Mouse (Mus musculus) brain, embryonic 14.5 days (tissue): ENCODE data around the gene Prr5.

Source experiments
- CTCF ChIP-seq: fragments of 200-500 bp; IDR thresholded peaks from 2 replicates; pipeline ENCODE4 v1.5.1; 2012; ENCODE audit warnings: inconsistent platforms, mild to moderate bottlenecking, moderate library complexity, borderline replicate concordance; ENCODE audit not compliant: insufficient read depth, insufficient read length; ENCODE audit errors: extremely low read depth
- POLR2A ChIP-seq: fragments of 200-500 bp; IDR thresholded peaks from 2 replicates; pipeline ENCODE4 v1.6.1; 2012; ENCODE audit warnings: mild to moderate bottlenecking, inconsistent platforms, borderline replicate concordance; ENCODE audit not compliant: poor library complexity, insufficient read depth, insufficient read length, severe bottlenecking; ENCODE audit errors: extremely low read depth

DNA sequence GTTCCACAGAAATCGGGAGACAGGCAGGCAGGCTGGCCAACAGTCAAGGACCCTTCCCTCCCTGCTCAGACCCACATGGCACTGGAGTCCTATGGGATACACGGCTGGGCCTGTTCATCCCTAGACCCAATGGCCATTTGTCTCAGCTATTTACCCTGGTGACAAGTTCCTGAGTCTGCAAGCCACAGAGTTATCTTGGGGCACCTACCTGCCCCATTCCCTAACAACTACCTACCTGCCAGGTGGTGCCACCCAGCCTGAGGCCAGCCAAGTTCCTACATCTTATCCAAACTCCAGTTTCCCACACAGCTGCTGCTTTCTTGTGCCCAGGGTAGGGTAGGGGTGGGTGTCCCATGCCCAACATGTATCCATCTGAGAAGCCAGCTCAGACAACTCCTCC lies 28.8 kb downstream of the Prr5 start:
- no peak for TF ChIP-seq CTCF
- no peak for TF ChIP-seq POLR2A
